Mouse (Mus musculus): Measurements from ENCODE around the gene Hoxb5. TPM values are rescaled to one million over a fixed set of nuclear protein-coding genes. Genes with fewer than 3 reads are reported as not detected.

Gene Hoxb5
- polyA plus RNA-seq, 1 experiment from 2014 or later: not detected

DNA sequence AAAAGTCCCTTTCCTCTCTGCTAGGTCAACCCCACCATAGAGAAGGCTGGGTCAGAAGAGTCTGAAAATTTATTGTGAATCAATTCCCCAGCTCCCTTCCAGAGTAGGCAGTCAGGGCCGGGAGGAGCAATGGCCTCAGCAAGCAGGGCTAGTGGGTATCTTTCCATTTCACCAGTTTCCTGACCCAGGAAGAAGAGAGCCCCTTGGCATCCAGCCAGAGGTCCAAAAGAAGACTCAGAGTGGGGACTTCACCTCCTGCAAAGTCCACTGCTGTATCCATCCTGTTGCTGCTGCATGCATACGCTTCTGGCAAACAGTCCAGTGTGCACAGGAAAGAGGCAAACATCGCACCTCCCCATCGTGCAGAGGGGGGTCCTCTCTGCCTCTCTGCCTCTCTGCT lies 27.2 kb upstream of the Hoxb5 start:
- peaks cover 100% of the 10 kb centered on the region for H3K27me3 ChIP-seq
- ATAC-seq (ENCODE audit: insufficient number of reproducible peaks, low FRiP score, low TSS enrichment, low read depth): no peak
- no peaks in the 10 kb centered on the region for H3K36me3 ChIP-seq
- no peak overlapping the region for H3K9ac ChIP-seq
- no peak overlapping the region for H3K4me3 ChIP-seq (replicated peaks)
- H3K4me1 ChIP-seq: peaks cover 15% of the 10 kb centered on the region
- no peaks in the 10 kb centered on the region for H3K9me3 ChIP-seq (replicated peaks)
- H3K27ac ChIP-seq (replicated peaks): no peak overlapping the region
- WGBS: 7% methylated on average over 4 of the region's 4 CpGs
- no peak overlapping the region for H3K4me2 ChIP-seq (replicated peaks)

DNA sequence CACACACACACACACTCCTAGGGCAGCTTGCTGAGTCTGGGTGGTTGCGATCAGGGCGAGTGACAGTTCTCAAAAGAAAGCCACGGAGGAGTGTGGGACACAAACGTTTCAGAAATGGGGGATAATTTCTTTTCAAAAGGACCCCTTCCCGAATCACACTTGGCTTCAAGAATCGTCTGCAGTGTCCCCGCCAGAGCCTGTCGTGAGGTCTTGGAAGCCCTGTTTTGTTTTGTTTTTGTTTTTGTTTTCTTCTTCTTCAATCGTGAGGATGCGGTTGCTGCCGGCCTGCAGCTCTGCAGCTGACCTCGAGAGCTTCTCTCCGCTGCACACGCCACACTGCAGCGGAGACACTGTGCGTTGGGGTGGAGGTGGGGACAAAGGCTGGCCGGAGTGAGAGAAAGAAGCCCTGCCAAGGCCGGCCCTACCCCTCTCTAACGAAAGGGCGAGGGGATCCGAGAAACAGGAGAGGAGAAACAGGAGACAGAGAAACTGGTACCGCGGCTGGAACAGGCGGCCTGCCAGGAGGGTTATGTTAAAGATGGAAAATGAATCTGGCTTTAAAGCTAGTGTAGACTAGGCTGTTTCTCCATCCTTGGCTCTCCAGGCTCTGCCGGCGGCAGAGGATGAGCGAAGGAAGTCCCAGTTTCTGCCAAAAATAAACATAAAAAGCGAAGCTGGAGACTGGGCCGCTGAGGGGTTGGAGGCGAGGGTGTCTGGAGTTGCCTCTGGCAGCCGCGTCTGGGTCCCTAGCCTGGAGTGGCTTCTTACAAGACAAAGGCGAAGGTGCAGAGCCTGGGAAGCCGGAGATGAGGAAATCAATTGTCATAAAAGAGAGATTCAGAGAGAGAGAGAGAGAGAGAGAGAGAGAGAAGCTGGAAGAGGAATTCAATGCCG lies 25.7 kb upstream of the Hoxb5 start:
- 2% methylated on average over 35 of the region's 35 CpGs for WGBS
- peaks cover 1% of the 10 kb centered on the region for H3K4me1 ChIP-seq
- H3K27me3 ChIP-seq: peaks cover 99% of the 10 kb centered on the region
- no peak overlapping the region for H3K27ac ChIP-seq (replicated peaks)
- H3K4me3 ChIP-seq (replicated peaks): no peak overlapping the region
- H3K4me2 ChIP-seq (replicated peaks): no peak overlapping the region
- no peak for ATAC-seq (ENCODE audit: insufficient number of reproducible peaks, low FRiP score, low TSS enrichment, low read depth)
- no peak overlapping the region for H3K9ac ChIP-seq
- no peaks in the 10 kb centered on the region for H3K9me3 ChIP-seq (replicated peaks)
- H3K36me3 ChIP-seq: no peaks in the 10 kb centered on the region

DNA sequence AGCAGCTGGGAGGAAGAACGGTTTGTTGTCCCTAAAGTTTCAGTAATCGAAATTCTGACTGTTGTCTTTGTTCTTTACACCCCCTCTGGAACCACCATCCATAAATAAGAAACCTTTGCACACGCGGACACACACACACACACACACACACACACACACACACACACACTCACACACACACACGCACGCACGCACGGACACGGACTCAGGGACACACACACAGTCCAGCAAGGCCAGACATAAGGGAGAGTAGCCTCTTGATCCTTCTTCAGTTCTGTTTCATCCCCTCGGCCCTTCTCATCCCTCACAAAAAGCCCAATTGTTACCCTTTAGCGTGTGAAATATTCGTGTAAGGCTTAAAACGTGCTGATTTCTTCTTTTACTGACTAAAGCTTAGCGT lies 24.8 kb upstream of the Hoxb5 start:
- no peaks in the 10 kb centered on the region for H3K9me3 ChIP-seq (replicated peaks)
- no peak overlapping the region for H3K27ac ChIP-seq (replicated peaks)
- peaks cover 99% of the 10 kb centered on the region for H3K27me3 ChIP-seq
- no peak for ATAC-seq (ENCODE audit: insufficient number of reproducible peaks, low FRiP score, low TSS enrichment, low read depth)
- 10% methylated on average over 14 of the region's 14 CpGs for WGBS
- no peak overlapping the region for H3K4me3 ChIP-seq (replicated peaks)
- no peak overlapping the region for H3K9ac ChIP-seq
- H3K4me2 ChIP-seq (replicated peaks): no peak overlapping the region
- 0 out of 2 replicates have a peak, but pooled peaks cover 6% of the 10 kb centered on the region for H3K4me1 ChIP-seq
- no peaks in the 10 kb centered on the region for H3K36me3 ChIP-seq

DNA sequence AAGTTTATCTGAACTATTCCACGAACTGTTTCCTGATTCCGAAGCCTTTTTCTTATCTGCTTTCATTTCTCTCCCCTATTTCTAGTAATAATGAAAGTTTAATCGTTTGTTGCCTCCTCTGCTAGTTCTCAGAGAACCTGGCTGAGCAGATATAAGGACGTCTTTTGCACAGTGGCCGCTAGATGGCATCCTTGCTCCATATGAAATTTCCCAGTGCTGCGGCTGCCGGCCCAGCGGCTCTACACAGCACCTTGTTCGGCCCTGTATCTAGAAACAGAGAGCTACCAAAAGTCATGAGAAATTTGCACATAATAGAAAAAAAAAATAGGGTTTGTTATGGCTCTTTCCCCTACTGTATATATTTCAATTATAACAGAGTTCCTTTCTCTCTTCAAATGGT lies 24.4 kb upstream of the Hoxb5 start:
- no peaks in the 10 kb centered on the region for H3K36me3 ChIP-seq
- no peak overlapping the region for H3K9ac ChIP-seq
- no peak for ATAC-seq (ENCODE audit: insufficient number of reproducible peaks, low FRiP score, low TSS enrichment, low read depth)
- peaks cover 99% of the 10 kb centered on the region for H3K27me3 ChIP-seq
- no peak overlapping the region for H3K4me3 ChIP-seq (replicated peaks)
- H3K4me1 ChIP-seq: peaks cover 6% of the 10 kb centered on the region; the same call in 1 of the 2 replicates
- H3K4me2 ChIP-seq (replicated peaks): no peak overlapping the region
- H3K9me3 ChIP-seq (replicated peaks): no peaks in the 10 kb centered on the region
- no peak overlapping the region for H3K27ac ChIP-seq (replicated peaks)
- WGBS: under 1% methylated on average over 9 of the region's 9 CpGs

DNA sequence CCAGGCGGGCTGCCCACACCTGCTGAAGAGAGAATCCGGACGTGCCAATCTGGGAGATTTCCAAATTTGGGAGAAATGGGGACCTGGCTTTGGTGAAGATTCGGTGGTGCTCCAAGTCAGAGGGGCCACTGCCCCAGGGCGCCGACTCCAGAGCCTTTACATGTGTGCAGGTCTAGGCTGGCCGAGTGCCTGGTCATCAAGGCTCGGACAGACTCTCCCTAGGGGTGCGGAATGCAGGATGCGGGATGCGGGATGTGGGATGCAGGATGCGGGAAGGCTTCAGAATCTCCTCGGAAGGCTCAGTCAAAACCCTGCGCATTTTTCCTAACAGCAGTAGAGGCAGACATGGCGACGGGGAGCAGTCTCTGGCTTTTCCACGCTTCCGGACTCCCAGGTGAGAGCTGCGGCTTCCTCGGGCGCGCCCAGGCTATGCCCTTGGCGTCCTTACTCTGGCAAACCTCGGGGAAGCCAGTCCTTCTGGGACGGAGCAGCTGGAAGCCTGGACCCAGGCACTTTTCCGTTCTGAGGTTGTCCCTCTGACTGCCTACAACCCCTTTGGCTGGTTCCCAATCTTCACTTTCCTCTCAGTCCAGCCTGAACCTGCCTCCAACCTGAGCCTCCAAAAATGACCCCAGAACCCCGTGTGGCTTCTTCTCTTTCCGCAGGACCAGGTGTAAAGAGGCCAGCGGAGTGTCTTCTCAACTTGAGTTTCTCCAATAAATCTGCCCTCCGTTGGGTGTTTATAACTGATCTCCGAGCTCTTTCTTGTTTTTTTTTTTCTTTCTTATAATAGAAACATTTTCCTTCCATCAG lies 23.5 kb upstream of the Hoxb5 start:
- ATAC-seq (ENCODE audit: insufficient number of reproducible peaks, low FRiP score, low TSS enrichment, low read depth): no peak
- WGBS: 3% methylated on average over 31 of the region's 31 CpGs
- Histone ChIP-seq H3K27ac (replicated peaks) (no peak overlapping the region), H3K9me3 (replicated peaks) (no peaks in the 10 kb centered on the region), H3K9ac (no peak overlapping the region), H3K36me3 (no peaks in the 10 kb centered on the region), H3K4me1 (peaks cover 14% of the 10 kb centered on the region), H3K27me3 (peaks cover 99% of the 10 kb centered on the region), H3K4me3 (replicated peaks) (no peak overlapping the region), H3K4me2 (replicated peaks) (no peak overlapping the region)

DNA sequence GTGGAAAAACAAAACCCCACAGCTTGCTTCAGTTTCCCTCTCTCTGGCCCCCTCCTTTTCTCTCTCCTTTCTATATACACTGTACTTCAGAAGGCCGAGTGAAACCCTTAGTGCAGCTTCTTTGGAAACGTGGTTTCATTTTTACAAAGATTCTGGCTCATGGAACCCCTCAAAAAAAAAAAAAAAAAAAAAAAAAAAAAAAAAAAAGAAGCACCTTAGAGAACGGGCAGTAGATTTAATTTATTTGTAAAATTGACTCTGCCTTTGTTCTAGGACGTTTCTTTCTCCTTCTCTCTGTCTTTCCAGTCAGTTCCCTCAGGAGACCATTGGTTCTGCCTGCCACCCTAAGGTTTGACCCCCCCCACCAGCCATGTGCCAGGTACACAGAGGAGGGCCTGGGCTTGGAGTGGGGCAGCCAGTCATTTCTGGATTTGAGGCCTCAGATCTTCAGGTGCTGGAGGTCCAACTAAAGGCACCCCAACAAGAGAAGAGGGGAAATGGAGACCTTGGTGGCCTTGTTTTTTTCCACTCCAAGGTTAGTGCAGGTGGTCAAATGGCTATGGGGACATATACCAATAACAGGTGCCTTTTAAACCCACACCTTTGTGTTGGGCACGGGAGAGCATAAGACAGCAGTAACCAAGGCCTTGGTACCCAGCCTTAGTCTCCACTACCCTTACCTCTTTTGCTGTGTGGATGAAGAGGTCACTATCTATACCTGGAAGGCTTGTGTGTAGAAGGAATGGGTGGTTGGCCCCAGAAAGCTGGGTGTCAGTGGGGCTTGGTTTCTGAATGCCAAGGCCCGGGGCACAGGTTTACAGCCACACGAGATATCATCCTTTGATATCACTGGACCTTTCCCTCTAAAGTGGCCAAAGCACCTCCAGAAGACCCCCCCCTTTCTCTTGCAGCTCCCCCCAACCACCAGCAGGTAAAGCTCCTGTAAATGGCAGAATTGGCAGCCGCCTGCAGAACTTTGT lies 22.4 kb upstream of the Hoxb5 start:
- no peak for ATAC-seq (ENCODE audit: insufficient number of reproducible peaks, low FRiP score, low TSS enrichment, low read depth)
- H3K27me3 ChIP-seq: peaks cover 99% of the 10 kb centered on the region
- H3K4me2 ChIP-seq (replicated peaks): no peak overlapping the region
- H3K4me1 ChIP-seq: peaks cover 20% of the 10 kb centered on the region
- H3K27ac ChIP-seq (replicated peaks): no peak overlapping the region
- H3K36me3 ChIP-seq: no peaks in the 10 kb centered on the region
- H3K4me3 ChIP-seq (replicated peaks): no peak overlapping the region
- no peaks in the 10 kb centered on the region for H3K9me3 ChIP-seq (replicated peaks)
- WGBS: 7% methylated on average over 8 of the region's 8 CpGs
- no peak overlapping the region for H3K9ac ChIP-seq

DNA sequence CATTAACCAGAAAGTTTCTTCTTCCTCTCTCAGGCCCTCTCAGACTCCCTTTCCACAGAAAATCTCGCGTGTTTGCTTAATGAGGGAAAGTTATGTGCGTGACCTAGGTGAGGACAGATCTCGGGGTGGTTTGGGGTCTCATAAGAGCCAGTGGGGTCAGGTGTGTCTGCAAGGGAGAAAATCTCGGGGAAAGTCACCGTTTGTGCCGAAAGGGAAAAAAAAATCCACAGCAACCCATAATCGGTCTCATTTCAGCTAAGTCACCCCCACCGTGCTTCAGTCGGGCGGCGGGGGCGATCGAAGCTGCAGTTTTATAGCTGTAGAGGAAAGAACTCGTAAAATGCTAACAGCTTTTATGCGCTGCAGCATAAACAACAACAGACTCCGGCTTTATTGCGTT lies 21.7 kb upstream of the Hoxb5 start:
- H3K9me3 ChIP-seq (replicated peaks): no peaks in the 10 kb centered on the region

DNA sequence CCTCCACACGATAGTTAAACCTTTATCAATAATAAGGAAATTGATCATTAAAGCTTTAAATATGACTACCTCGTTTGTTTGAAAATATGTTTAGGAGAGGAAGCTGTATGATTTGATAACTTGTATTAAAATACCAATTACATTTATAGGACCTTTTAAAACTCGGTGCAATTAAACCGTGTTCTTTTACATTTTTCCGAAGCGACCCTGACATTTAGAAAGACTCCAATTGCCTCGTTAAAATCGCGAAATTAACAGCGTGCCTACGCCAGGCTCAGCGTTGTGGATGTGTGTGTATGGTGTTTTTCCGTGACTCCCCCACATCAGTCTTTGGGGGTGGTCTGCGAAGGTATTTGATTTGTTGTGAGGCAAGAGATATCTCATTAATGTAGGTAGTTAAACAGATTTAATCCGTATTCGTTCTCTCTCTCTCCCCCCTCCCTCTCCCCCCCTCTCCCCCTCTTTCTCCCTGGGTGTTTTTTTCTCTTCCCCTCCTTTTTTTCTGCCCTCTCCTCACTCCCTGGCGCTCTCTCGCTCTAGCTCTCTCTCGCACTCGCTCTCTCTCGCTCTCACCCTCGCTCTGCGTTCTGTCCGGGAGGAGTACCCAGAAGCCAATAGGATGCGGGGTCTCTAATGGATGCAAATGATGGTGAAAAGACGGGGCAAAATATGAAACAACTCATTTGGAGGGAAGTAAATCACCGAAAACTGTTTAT lies 21.1 kb upstream of the Hoxb5 start, which contains the start of gene Hoxb8:
Gene Hoxb8, plus strand, starts transcription at position 51 of the 716 bp plus-strand sequence.
- no peak within 1 kb of the TSS for H3K4me2 ChIP-seq (replicated peaks)
- H3K4me1 ChIP-seq: peaks cover 20% of the 10 kb centered on the region
- H3K4me3 ChIP-seq (replicated peaks): no peak within 1 kb of the TSS
- no peaks in the 10 kb centered on the region for H3K9me3 ChIP-seq (replicated peaks)
- no peak within 1 kb of the TSS for H3K27ac ChIP-seq (replicated peaks)
- peaks cover 99% of the 10 kb centered on the region for H3K27me3 ChIP-seq
- no peak for ATAC-seq (ENCODE audit: insufficient number of reproducible peaks, low FRiP score, low TSS enrichment, low read depth)
- H3K36me3 ChIP-seq: no peaks in the 10 kb centered on the region
- H3K9ac ChIP-seq: no peak within 1 kb of the TSS
- under 1% methylated on average over 27 of the region's 27 CpGs for WGBS

More for the DNA sequence above, 21.7 kb upstream of the Hoxb5 start:
- WGBS: 6% methylated on average over 18 of the region's 18 CpGs
- Histone ChIP-seq H3K4me1 (peaks cover 20% of the 10 kb centered on the region), H3K36me3 (no peaks in the 10 kb centered on the region), H3K9ac (no peak overlapping the region), H3K4me3 (replicated peaks) (no peak overlapping the region), H3K4me2 (replicated peaks) (no peak overlapping the region), H3K27me3 (peaks cover 99% of the 10 kb centered on the region), H3K27ac (replicated peaks) (no peak overlapping the region)
- ATAC-seq (ENCODE audit: insufficient number of reproducible peaks, low FRiP score, low TSS enrichment, low read depth): no peak

DNA sequence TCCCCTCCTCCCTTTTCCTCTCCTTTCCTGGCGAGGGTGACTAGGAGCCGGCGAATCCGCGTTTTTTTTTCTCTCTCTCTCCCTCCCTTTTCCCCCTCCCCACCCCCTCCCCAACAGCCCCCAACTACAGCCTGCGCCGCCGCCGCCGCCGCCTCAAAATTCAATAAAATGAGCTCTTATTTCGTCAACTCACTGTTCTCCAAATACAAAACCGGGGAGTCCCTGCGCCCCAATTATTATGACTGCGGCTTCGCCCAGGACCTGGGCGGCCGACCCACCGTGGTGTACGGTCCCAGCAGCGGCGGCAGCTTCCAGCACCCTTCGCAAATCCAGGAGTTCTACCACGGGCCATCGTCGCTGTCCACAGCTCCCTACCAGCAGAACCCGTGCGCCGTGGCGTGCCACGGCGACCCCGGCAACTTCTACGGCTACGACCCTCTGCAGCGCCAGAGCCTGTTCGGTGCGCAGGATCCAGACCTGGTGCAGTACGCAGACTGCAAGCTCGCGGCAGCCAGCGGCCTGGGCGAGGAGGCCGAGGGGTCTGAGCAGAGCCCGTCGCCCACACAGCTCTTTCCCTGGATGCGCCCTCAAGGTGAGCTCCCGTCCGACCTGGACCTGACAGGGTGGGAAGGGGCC lies 20.2 kb upstream of the Hoxb5 start:
- no peak overlapping the region for H3K27ac ChIP-seq (replicated peaks)
- H3K27me3 ChIP-seq: peaks cover 99% of the 10 kb centered on the region
- H3K4me1 ChIP-seq: peaks cover 20% of the 10 kb centered on the region
- ATAC-seq (ENCODE audit: insufficient number of reproducible peaks, low FRiP score, low TSS enrichment, low read depth): no peak
- 1% methylated on average over 49 of the region's 49 CpGs for WGBS
- no peaks in the 10 kb centered on the region for H3K9me3 ChIP-seq (replicated peaks)
- no peaks in the 10 kb centered on the region for H3K36me3 ChIP-seq
- no peak overlapping the region for H3K9ac ChIP-seq
- H3K4me3 ChIP-seq (replicated peaks): no peak overlapping the region
- H3K4me2 ChIP-seq (replicated peaks): no peak overlapping the region

Measured in embryonic facial prominence, embryonic 15.5 days (tissue).